Mouse (Mus musculus) forebrain, postnatal 0 days (tissue): ENCODE data around the gene Megf8. TPM values are rescaled to one million over a fixed set of nuclear protein-coding genes. Genes with fewer than 3 reads are reported as not detected.
"Not testable (repeated sequence)": the region's sequence is repeated elsewhere in the genome, so short reads cannot be mapped to it uniquely, and the experiment has no call there.

Experiments used
- ATAC-seq: fragments of 200-750 bp; cut with Nextera tagmentation; 2 replicates; pipeline ENCODE4 v1.8.0; 2017; ENCODE audit warnings: mild to moderate bottlenecking, moderate library complexity
- DNase-seq: peaks from one replicate; pipeline ENCODE4 v3.0.0-alpha.2; 2015
- H3K27ac ChIP-seq: fragments of 300-500 bp; sonication (generic); 2 replicates; pipeline ENCODE4 v1.5.1; 2014; ENCODE audit warnings: low read depth, mild to moderate bottlenecking, antibody characterized with exemption, low read length, moderate library complexity, mixed read lengths
- H3K27me3 ChIP-seq: fragments of 300-500 bp; sonication (generic); 2 replicates; pipeline ENCODE4 v1.6.1; 2014; ENCODE audit warnings: mild to moderate bottlenecking, low read length, mixed read lengths; ENCODE audit not compliant: insufficient read depth
- H3K36me3 ChIP-seq: fragments of 300-500 bp; sonication (generic); 2 replicates; pipeline ENCODE4 v1.6.1; 2014; ENCODE audit warnings: mild to moderate bottlenecking, moderate library complexity; ENCODE audit not compliant: insufficient read depth
- H3K4me1 ChIP-seq: fragments of 300-500 bp; sonication (generic); 2 replicates; pipeline ENCODE4 v1.6.1; 2014; ENCODE audit warnings: antibody characterized with exemption; ENCODE audit not compliant: insufficient read depth
- H3K4me2 ChIP-seq: fragments of 300-500 bp; sonication (generic); 2 replicates; pipeline ENCODE4 v1.6.1; 2014; ENCODE audit warnings: low read depth, mild to moderate bottlenecking, moderate library complexity
- H3K4me3 ChIP-seq: fragments of 300-500 bp; sonication (generic); 2 replicates; pipeline ENCODE4 v1.5.1; 2014; ENCODE audit warnings: low read depth, low read length, mixed read lengths
- H3K9ac ChIP-seq: fragments of 300-500 bp; sonication (generic); 2 replicates; pipeline ENCODE4 v1.6.1; 2014; ENCODE audit warnings: mild to moderate bottlenecking
- H3K9me3 ChIP-seq: fragments of 300-500 bp; sonication (generic); 2 replicates; pipeline ENCODE4 v1.6.1; 2016; ENCODE audit warnings: low read length
- CTCF ChIP-seq: sonication (generic); IDR thresholded peaks from 2 replicates; pipeline ENCODE4 v1.5.1; 2016; ENCODE audit warnings: antibody characterized with exemption, control low read depth, low read depth
- WGBS: fragments of 180-500 bp; shearing (Covaris S2); extraction: QIAGEN DNeasy Blood & Tissue Kit; methylation state at CpG from one replicate; pipeline ENCODE4 v1.1.7; 2014; 5-methylcytosine and 5-hydroxymethylcytosine counted together
- polyA plus RNA-seq: library from polyadenylated mRNA; unstranded; fragments of >200 nt; fragmentation: Nextera tagmentation; extraction: Ambion mirVana; gene quantifications from 2 replicates; pipeline ENCODE4 v1.2.1, GENCODE M21; 2015
- total RNA-seq: library from RNA; depleted of rRNA; stranded (reverse); fragments of >200 nt; gene quantifications from 2 replicates; pipeline ENCODE4 v1.2.3, GENCODE M21; 2014

Gene Megf8
- total and polyA plus RNA-seq, 2 experiments from 2014 or later: 12.8 to 67.8 TPM

DNA sequence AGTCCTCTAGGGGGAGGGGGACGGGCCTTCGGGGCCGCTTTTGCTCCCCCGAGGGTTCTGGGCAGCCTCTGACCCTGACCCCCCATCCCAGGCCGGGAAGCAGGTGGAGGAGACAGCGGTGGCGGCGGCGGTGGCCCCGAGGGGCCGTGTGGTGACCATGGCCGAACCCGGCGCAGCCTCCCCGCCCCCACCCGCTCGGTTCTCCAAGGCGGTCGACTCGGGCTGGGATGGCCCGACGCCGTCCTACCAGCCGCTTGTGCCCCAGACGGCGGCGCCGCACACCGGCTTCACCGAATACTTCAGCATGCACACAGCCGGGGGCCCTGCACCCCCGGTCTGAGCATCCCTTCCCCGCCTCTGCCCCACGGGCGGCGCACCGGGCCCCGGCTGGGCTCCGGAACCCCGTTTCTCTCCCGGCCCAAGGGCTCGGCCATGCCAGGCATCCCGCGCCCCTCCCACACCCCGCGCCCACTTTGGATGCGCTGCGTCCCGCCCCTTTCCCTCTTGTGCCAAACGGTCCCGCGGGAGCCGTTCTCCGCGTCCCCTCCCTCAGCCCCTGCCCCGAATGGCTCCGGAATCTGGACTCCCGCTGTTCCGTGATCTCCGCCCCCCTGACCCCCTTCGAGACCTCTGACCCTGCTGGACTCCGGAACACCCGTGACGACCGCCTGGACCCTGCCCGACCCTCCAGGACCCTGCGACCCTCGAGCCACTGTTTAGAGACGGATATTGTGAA, 1.5 kb upstream of the Megf8 start:
- DNase-seq (peak; percentile 31), ATAC-seq (no peak)
- Histone ChIP-seq H3K9ac (peak overlapping the region; percentile 43), H3K36me3 (no peaks in the 10 kb centered on the region; the same call in 1 of the 2 replicates), H3K9me3 (no peaks in the 10 kb centered on the region), H3K27me3 (peaks cover 21% of the 10 kb centered on the region), H3K4me2 (peak overlapping the region; percentile 72), H3K4me1 (peaks cover 18% of the 10 kb centered on the region; the same call in 1 of the 2 replicates), H3K4me3 (peak overlapping the region; percentile 36), H3K27ac (peak overlapping the region; percentile 64; the same call in 1 of the 2 replicates)
- TF ChIP-seq CTCF: no peak
- 4% methylated on average over 61 of the region's 69 CpGs for WGBS

DNA sequence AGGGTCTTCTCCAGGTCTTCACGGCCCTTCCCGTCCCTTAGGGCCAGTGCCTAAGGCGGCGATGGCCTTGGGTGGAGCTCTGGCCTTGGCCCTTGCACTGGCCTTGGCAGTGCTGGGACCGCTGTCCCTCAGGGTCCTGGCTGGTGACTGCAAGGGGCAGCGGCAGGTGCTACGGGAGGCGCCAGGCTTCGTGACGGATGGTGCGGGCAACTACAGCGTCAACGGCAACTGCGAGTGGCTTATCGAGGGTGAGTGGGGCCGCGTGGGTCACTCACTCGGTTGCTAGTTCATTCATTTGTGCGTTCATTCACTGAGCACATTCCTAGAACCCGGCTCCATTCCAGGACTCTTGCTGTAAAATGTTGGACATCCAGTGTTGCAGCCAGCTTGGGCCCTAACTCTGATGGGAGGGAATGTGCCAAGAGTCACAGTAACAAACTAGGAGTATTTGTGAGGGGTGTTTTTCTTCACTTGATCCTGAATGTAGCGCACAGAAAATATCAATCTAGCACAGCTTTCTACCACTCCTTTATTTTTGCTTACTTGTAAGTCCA, 559 bp downstream of the Megf8 start:
- ATAC-seq (no peak), DNase-seq (no peak)
- Histone ChIP-seq H3K36me3 (no peaks in the 10 kb centered on the region), H3K27ac (peak overlapping the region; percentile 83), H3K9me3 (no peaks in the 10 kb centered on the region), H3K9ac (peak overlapping the region; percentile 69), H3K4me1 (peaks cover 25% of the 10 kb centered on the region), H3K4me3 (peak overlapping the region; percentile 63), H3K27me3 (peaks cover 12% of the 10 kb centered on the region), H3K4me2 (peak overlapping the region; percentile 96)
- 11% methylated on average over 21 of the region's 21 CpGs for WGBS
- no peak for TF ChIP-seq CTCF

DNA sequence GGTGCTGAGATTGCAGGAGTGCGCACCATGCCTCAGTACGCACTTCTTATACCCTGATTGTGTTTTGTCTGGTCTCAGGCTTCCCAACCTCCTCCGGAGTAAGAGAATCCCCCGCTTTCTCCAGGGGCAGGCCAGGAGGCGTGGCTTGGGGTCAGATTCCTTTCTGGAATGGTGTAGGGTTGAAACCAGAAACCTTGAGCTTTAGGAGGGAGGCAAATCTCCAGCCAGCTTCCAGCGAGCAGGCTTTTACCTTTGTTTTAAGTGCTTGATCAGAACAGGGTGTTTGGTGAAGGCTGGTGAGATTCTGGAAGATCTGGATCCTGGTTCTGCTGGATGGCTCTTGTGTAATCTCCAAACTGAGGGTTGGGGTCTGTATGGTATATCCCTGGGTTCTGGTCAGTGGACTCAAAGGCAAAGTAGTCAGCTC, 5.1 kb downstream of the Megf8 start:
- no peak overlapping the region for H3K4me3 ChIP-seq
- no peaks in the 10 kb centered on the region for H3K27me3 ChIP-seq
- peaks cover 18% of the 10 kb centered on the region; the same call in 1 of the 2 replicates for H3K4me1 ChIP-seq
- no peaks in the 10 kb centered on the region for H3K9me3 ChIP-seq
- H3K36me3 ChIP-seq: no peaks in the 10 kb centered on the region
- ATAC-seq (no peak), DNase-seq (no peak)
- H3K9ac ChIP-seq: no peak overlapping the region; the same call in 1 of the 2 replicates
- H3K27ac ChIP-seq: 0 out of 2 replicates have a peak overlapping the region, but pooled peaks have one; percentile 21
- whole genome bisulfite sequencing: 9% methylated on average over 6 of the region's 6 CpGs
- no peak overlapping the region for H3K4me2 ChIP-seq
- TF ChIP-seq CTCF: no peak

DNA sequence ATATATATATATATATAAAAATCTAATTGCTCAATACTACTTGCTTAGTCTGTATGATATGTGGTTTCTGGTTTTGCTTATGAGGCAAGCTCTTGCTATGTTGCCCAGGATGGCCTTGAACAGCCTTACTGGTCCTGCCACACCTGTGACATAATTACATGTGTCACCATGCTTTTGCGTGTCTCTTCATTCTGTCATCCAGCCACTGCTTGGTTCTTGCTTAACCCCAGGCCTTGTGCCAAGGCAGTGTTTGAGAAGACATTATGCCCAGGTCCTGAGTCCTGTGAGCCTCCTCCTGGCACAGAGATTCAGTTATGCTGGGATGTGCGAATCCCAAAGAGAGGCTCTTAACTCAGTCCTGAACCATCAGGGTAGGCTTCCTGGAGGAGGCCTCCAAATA, 6.3 kb downstream of the Megf8 start:
- H3K9me3 ChIP-seq: no peaks in the 10 kb centered on the region
- no peak overlapping the region for H3K9ac ChIP-seq
- 85% methylated on average over 2 of the region's 2 CpGs for WGBS
- no peak for TF ChIP-seq CTCF
- no peak overlapping the region for H3K27ac ChIP-seq
- H3K4me1 ChIP-seq: peaks cover 13% of the 10 kb centered on the region; the same call in 1 of the 2 replicates
- ATAC-seq: no peak
- H3K27me3 ChIP-seq: no peaks in the 10 kb centered on the region
- H3K4me2 ChIP-seq: no peak overlapping the region
- no peak overlapping the region for H3K4me3 ChIP-seq
- DNase-seq: no peak
- no peaks in the 10 kb centered on the region; the same call in 1 of the 2 replicates for H3K36me3 ChIP-seq

DNA sequence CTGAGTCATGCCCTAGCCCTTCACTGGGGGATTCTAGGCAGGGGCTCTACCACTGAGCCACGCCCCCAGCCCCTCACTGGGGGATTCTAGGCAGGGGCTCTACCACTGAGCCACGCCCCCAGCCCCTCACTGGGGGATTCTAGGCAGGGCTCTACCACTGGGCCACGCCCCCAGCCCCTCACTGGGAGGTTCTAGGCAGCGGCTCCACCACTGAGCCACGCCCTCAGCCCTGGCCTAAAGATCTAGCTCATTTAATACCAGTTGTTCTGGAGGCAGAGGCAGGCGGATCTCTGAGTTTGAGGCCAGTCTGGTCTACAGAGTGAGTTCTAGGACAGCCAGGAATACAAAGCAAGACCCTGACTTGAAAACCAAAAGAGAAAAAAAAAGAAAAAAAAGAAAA, 8.5 kb downstream of the Megf8 start:
- H3K27me3 ChIP-seq, H3K27ac ChIP-seq, H3K4me3 ChIP-seq, H3K9me3 ChIP-seq, ATAC-seq, H3K4me2 ChIP-seq, DNase-seq, H3K9ac ChIP-seq, H3K4me1 ChIP-seq: not testable (repeated sequence)
- H3K36me3 ChIP-seq: peaks cover 14% of the 10 kb centered on the region
- WGBS: 93% methylated on average over 5 of the region's 6 CpGs

DNA sequence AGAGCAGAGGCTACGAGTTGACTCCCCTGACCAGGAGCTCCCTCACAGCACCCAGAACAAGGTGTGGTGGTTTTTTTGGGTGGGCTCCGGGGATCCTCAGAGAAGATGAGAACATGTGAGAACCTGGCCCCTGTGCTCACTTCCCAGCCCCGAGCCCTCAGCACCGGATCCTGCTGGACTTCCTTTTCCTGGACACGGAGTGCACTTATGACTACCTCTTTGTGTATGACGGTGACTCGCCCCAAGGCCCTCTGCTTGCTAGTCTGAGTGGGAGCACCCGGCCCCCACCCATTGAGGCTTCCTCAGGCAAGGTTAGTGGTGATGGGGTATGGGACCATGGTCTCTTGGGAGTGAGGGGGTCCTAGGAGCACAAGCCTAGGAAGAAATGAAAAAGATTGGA, 9.3 kb downstream of the Megf8 start:
- Histone ChIP-seq H3K4me3 (no peak overlapping the region), H3K36me3 (peaks cover 22% of the 10 kb centered on the region), H3K9ac (no peak overlapping the region), H3K9me3 (no peaks in the 10 kb centered on the region), H3K27ac (no peak overlapping the region), H3K4me1 (peaks cover 7% of the 10 kb centered on the region; the same call in 1 of the 2 replicates), H3K27me3 (no peaks in the 10 kb centered on the region), H3K4me2 (no peak overlapping the region)
- no peak for TF ChIP-seq CTCF
- DNase-seq (no peak), ATAC-seq (no peak)
- WGBS: 88% methylated on average over 8 of the region's 8 CpGs
